Mouse (Mus musculus) limb, embryonic 11.5 days (tissue): ENCODE data around the gene Klhl35. TPM values are rescaled to one million over a fixed set of nuclear protein-coding genes. Genes with fewer than 3 reads are reported as not detected.
"Not testable (repeated sequence)": the region's sequence is repeated elsewhere in the genome, so short reads cannot be mapped to it uniquely, and the experiment has no call there.

ENCODE experiments used
- ATAC-seq: fragments of 200-750 bp; cut with Nextera tagmentation; 2 replicates; pipeline ENCODE4 v1.8.0; 2017; ENCODE audit warnings: low read depth; ENCODE audit not compliant: insufficient number of reproducible peaks, low FRiP score, low TSS enrichment
- DNase-seq: peaks from one replicate; pipeline ENCODE4 v3.0.0-alpha.2; 2015; ENCODE audit warnings: low spot score
- H3K27ac ChIP-seq: fragments of 300-500 bp; sonication (generic); replicated peaks from 2 replicates; pipeline ENCODE4 v1.5.1; 2014; ENCODE audit warnings: low read depth, mild to moderate bottlenecking, low read length
- H3K27me3 ChIP-seq: fragments of 300-500 bp; sonication (generic); 2 replicates; pipeline ENCODE4 v1.6.1; 2014; ENCODE audit warnings: mild to moderate bottlenecking, low read length, mixed read lengths; ENCODE audit not compliant: control insufficient read depth, insufficient read depth
- H3K36me3 ChIP-seq: fragments of 300-500 bp; sonication (generic); 2 replicates; pipeline ENCODE4 v1.6.1; 2014; ENCODE audit warnings: mild to moderate bottlenecking, low read length, moderate library complexity, mixed read lengths; ENCODE audit not compliant: control insufficient read depth, insufficient read depth
- H3K4me1 ChIP-seq: fragments of 300-500 bp; sonication (generic); 2 replicates; pipeline ENCODE4 v1.6.1; 2014; ENCODE audit warnings: low read length, mixed read lengths; ENCODE audit not compliant: control insufficient read depth, insufficient read depth
- H3K4me2 ChIP-seq: fragments of 300-500 bp; sonication (generic); 2 replicates; pipeline ENCODE4 v1.6.1; 2014; ENCODE audit warnings: low read depth, mild to moderate bottlenecking, moderate library complexity; ENCODE audit not compliant: severe bottlenecking
- H3K4me3 ChIP-seq: fragments of 300-500 bp; sonication (generic); 2 replicates; pipeline ENCODE4 v1.5.1; 2014; ENCODE audit warnings: low read depth, low read length
- H3K9ac ChIP-seq: fragments of 300-500 bp; sonication (generic); 2 replicates; pipeline ENCODE4 v1.6.1; 2014; ENCODE audit warnings: mild to moderate bottlenecking, low read length
- H3K9me3 ChIP-seq: fragments of 300-500 bp; sonication (generic); 2 replicates; pipeline ENCODE4 v1.6.1; 2016; ENCODE audit warnings: low read length; ENCODE audit not compliant: control insufficient read depth
- WGBS: fragments of 180-500 bp; shearing (Covaris S2); extraction: QIAGEN DNeasy Blood & Tissue Kit; methylation state at CpG from one replicate; pipeline ENCODE4 v1.1.7; 2014; 5-methylcytosine and 5-hydroxymethylcytosine counted together
- polyA plus RNA-seq: library from polyadenylated mRNA; unstranded; fragments of >200 nt; fragmentation: Nextera tagmentation; extraction: Ambion mirVana; gene quantifications from 2 replicates; pipeline ENCODE4 v1.2.1, GENCODE M21; 2014

The Klhl35 gene
- polyA plus RNA-seq, 1 experiment from 2014 or later: 0.65 TPM

- H3K4me3 ChIP-seq: no peak overlapping the region
- no peak for ATAC-seq
- H3K27me3 ChIP-seq: no peaks in the 10 kb centered on the region
- no peak overlapping the region for H3K9ac ChIP-seq
- H3K4me1 ChIP-seq: no peaks in the 10 kb centered on the region
- no peaks in the 10 kb centered on the region for H3K36me3 ChIP-seq
- DNase-seq: no peak
- 82% methylated on average over 5 of the region's 5 CpGs for WGBS
- no peak overlapping the region for H3K4me2 ChIP-seq
- H3K9me3 ChIP-seq: 0 out of 2 replicates have a peak, but pooled peaks cover 2% of the 10 kb centered on the region
- no peak overlapping the region for H3K27ac ChIP-seq
These were observed 23.9 kb downstream of the Klhl35 start for GRCm38 (mm10) chr7:99489708-99490107.

GRCm38 (mm10) chr7:99499128-99499527, 33.3 kb downstream of the Klhl35 start:
- WGBS: 64% methylated on average over 1 of the region's 1 CpGs
- H3K27ac ChIP-seq: no peak overlapping the region
- H3K9ac ChIP-seq: no peak overlapping the region
- H3K27me3 ChIP-seq: no peaks in the 10 kb centered on the region
- H3K36me3 ChIP-seq: no peaks in the 10 kb centered on the region
- H3K4me1 ChIP-seq: no peaks in the 10 kb centered on the region
- DNase-seq: no peak
- no peak overlapping the region for H3K4me3 ChIP-seq
- no peak for ATAC-seq
- H3K9me3 ChIP-seq: no peaks in the 10 kb centered on the region
- no peak overlapping the region for H3K4me2 ChIP-seq

GRCm38 (mm10) chr7:99500201-99500600, 34.4 kb downstream of the Klhl35 start:
- Histone ChIP-seq H3K27me3 (no peaks in the 10 kb centered on the region), H3K9ac (no peak overlapping the region), H3K4me3 (no peak overlapping the region), H3K27ac (no peak overlapping the region), H3K9me3 (no peaks in the 10 kb centered on the region), H3K36me3 (no peaks in the 10 kb centered on the region), H3K4me2 (no peak overlapping the region), H3K4me1 (no peaks in the 10 kb centered on the region)
- ATAC-seq: peak; percentile 57; the same call in 1 of the 2 replicates
- DNase-seq: peak; percentile 88
- 4% methylated on average over 8 of the region's 8 CpGs for WGBS

GRCm38 (mm10) chr7:99500655-99501054, 34.9 kb downstream of the Klhl35 start:
- H3K27ac ChIP-seq: no peak overlapping the region
- no peak for ATAC-seq
- 29% methylated on average over 5 of the region's 5 CpGs for WGBS

GRCm38 (mm10) chr7:99501148-99501547, 35.3 kb downstream of the Klhl35 start:
- no peaks in the 10 kb centered on the region for H3K36me3 ChIP-seq
- H3K9ac ChIP-seq: no peak overlapping the region
- WGBS: 52% methylated on average over 1 of the region's 1 CpGs
- no peak overlapping the region for H3K4me3 ChIP-seq
- H3K27ac ChIP-seq: no peak overlapping the region
- no peak overlapping the region for H3K4me2 ChIP-seq
- no peaks in the 10 kb centered on the region for H3K4me1 ChIP-seq
- DNase-seq (no peak), ATAC-seq (no peak)
- no peaks in the 10 kb centered on the region for H3K9me3 ChIP-seq
- H3K27me3 ChIP-seq: no peaks in the 10 kb centered on the region

More at GRCm38 (mm10) chr7:99500655-99501054, 34.9 kb downstream of the Klhl35 start:
- DNase-seq: no peak
- Histone ChIP-seq H3K9ac (no peak overlapping the region), H3K4me3 (no peak overlapping the region), H3K27me3 (no peaks in the 10 kb centered on the region), H3K4me1 (no peaks in the 10 kb centered on the region), H3K36me3 (no peaks in the 10 kb centered on the region), H3K4me2 (no peak overlapping the region), H3K9me3 (no peaks in the 10 kb centered on the region)

- H3K4me2 ChIP-seq: no peak overlapping the region
- H3K36me3 ChIP-seq: no peaks in the 10 kb centered on the region
- H3K4me3 ChIP-seq: no peak overlapping the region
- H3K4me1 ChIP-seq: no peaks in the 10 kb centered on the region
- H3K9me3 ChIP-seq: no peaks in the 10 kb centered on the region
- H3K9ac ChIP-seq: no peak overlapping the region
- H3K27ac ChIP-seq: no peak overlapping the region
- no peak for DNase-seq
- H3K27me3 ChIP-seq: no peaks in the 10 kb centered on the region
- no peak for ATAC-seq
These were observed 38.8 kb downstream of the Klhl35 start for GRCm38 (mm10) chr7:99504556-99504955.

- not testable (repeated sequence) for H3K4me1 ChIP-seq, H3K4me3 ChIP-seq, H3K9me3 ChIP-seq, DNase-seq, H3K36me3 ChIP-seq, H3K4me2 ChIP-seq, H3K27me3 ChIP-seq, H3K9ac ChIP-seq, ATAC-seq, H3K27ac ChIP-seq
- 22% methylated on average over 2 of the region's 2 CpGs for WGBS
These were observed 42.4 kb downstream of the Klhl35 start for GRCm38 (mm10) chr7:99508187-99508586.

GRCm38 (mm10) chr7:99510087-99510501, 44.3 kb downstream of the Klhl35 start:
- no peak for ATAC-seq
- Histone ChIP-seq H3K36me3 (no peaks in the 10 kb centered on the region), H3K4me2 (no peak overlapping the region), H3K9ac (no peak overlapping the region), H3K4me3 (no peak overlapping the region), H3K27me3 (no peaks in the 10 kb centered on the region), H3K27ac (no peak overlapping the region), H3K9me3 (no peaks in the 10 kb centered on the region), H3K4me1 (no peaks in the 10 kb centered on the region)
- WGBS: 14% methylated on average over 8 of the region's 8 CpGs
- DNase-seq: no peak

GRCm38 (mm10) chr7:99516092-99516813, 50.4 kb downstream of the Klhl35 start:
- Histone ChIP-seq H3K4me3 (no peak overlapping the region), H3K9me3 (no peaks in the 10 kb centered on the region), H3K36me3 (no peaks in the 10 kb centered on the region), H3K4me2 (no peak overlapping the region), H3K27ac (no peak overlapping the region), H3K27me3 (no peaks in the 10 kb centered on the region), H3K9ac (no peak overlapping the region), H3K4me1 (no peaks in the 10 kb centered on the region)
- 83% methylated on average over 9 of the region's 9 CpGs for WGBS
- DNase-seq (no peak), ATAC-seq (no peak)
